Mouse (Mus musculus) embryo, embryonic 10.5 days (tissue): ENCODE measurements at regions not wholly inside any gene's neighbourhood (a gene's known extent, or its start where the extent isn't known, plus 50 kb on each side); places are given as distances from the start of the nearest gene placed in this dataset.
A peak's percentile ranks its signal among the peaks of the same experiment; 100 is the strongest.

Source experiments
- DNase-seq: peaks from one replicate; pipeline ENCODE4 v3.0.0-alpha.2; 2015; ENCODE audit warnings: low spot score

DNA sequence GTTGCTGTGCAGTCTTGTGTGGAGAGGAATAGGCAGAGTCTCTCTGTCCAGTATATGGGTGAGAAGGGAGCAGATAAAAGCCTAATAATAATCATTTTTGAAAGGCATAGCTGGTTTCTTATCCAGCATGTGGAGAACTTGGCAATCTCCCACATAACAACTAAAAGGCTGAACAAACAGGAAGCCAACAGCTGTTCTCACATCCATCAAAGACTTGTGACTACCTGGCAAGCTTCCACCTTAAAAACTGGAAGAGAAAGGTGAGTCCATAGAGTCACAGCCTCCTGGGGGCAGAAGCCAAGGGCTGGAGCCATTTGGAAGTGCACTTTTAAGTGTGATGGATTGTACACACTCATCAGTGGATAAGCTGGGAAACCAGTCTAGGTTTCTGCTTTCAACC, 210.5 kb upstream of the Prok2 start:
- no peak for DNase-seq

GRCm38 (mm10) chr6:99935373-99935772, 209.2 kb upstream of the Prok2 start:
- DNase-seq: no peak

- DNase-seq: no peak
Measured at GRCm38 (mm10) chr6:99934394-99934793, 208.2 kb upstream of the Prok2 start.

GRCm38 (mm10) chr6:99933404-99933803, 207.2 kb upstream of the Prok2 start:
- DNase-seq: no peak

GRCm38 (mm10) chr6:99932923-99933322, 206.7 kb upstream of the Prok2 start:
- no peak for DNase-seq

DNA sequence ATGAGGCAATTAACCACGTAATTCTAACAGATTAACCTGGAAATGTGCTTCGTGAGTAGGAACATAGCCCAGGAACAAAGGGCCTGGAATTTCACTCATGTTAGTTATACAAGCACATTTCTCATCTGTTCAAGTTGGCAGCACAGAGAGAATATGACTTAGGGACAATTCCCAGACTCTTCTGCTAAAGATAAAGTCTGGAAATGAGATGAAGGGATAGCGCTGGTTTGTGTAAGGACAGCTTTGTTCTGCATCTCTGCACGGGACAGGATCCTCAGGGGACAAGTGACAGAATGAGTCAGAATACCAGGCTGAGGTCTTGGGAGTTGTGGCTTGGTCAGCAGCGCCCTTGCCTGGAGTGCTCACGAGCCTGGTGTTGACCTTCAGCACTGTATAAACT, 206.2 kb upstream of the Prok2 start:
- DNase-seq: no peak

DNA sequence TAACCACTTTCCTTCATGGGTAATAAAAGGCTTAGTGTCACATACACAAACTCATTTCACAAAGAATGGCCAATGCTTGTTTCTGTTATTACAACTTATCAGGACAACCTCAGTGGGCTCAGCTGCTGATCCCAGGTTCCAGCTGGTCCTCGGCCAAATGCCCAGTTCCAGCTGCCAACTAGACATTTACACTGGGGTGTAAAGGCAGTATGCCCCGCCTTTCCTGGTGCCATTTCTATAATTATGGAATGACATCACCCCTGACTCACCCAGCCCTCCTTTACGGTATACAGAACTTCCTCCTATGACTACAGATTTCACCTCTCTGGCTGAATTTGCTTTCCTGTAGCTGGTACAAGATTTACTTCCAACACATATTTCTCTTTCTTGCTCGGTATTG, 205.4 kb upstream of the Prok2 start:
- DNase-seq: no peak

DNA sequence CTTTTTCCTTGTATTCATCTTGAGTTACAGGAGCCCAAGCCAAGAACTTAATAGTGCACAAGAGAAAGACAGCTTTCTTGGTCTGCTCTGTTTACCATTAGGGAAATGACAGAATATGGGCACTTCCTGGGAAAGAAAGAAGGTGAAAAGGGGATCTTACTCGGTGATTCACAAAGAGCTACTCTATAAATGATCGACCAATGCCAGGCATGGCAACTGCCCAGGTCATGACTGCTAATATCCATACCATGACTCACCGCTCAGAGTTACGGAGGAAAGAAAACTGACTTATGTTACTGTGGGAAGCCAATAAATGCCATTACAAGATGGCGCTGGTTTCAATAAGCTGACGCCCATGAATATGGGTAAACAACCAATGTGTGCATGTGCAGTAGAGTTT, 204.1 kb upstream of the Prok2 start:
- DNase-seq: no peak

DNA sequence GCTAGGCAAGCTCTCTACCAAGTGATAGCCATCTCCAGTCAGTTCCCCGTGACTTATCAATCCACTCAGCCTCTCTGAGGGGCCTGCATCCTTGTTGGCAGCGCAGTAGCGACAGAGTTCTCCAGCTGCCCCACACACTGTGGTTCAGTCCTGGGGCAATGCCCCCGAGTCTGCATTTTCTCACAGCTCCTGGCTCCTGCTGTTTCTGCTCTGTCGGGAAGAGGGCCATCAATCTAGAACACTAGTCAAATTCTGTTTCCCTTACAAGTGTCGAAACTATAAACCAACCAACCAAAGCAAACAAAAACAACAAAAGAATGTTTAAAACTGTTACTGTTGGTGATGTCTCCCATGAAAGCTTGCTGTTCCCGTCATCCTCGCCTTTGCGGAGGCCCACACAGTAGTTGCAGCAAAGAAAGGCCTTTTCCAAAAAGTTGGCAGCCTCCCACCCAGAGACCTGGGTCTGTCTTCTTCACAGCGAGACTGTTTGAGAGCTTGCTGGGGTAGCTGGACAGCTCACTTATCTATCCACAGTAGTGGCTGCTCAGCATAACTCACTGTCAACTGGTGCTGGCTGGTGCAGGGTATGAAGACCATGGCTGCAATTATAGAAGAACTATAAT, 201.9 kb upstream of the Prok2 start:
- DNase-seq: no peak

- peak; percentile 33 for DNase-seq
Measured at GRCm38 (mm10) chr6:99924181-99924580, 198.0 kb upstream of the Prok2 start.

GRCm38 (mm10) chr6:99921966-99922365, 195.8 kb upstream of the Prok2 start:
- DNase-seq: no peak

- no peak for DNase-seq
Measured at GRCm38 (mm10) chr6:99919816-99920562, 193.8 kb upstream of the Prok2 start.

DNA sequence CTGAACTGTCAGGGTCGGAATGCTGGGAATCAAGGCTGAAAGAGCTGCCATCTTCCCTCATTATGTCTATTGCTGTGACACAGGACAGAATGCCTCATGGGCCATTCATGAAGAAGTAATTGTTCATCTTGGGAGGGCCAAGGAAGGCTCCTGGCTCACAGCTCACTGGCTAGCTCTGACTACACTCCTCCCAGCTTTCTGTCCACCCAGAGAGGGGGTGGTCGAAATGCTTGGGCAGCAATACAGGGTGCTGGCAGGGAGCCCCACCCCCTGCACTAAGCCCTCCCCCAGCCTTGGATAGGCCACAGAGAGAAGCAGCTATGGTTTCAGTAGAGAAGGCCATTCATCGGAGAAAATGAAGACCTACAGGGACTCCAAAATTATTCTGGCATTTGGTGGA, 192.2 kb upstream of the Prok2 start:
- no peak for DNase-seq

GRCm38 (mm10) chr6:99909921-99910320, 183.7 kb upstream of the Prok2 start:
- DNase-seq: no peak

DNA sequence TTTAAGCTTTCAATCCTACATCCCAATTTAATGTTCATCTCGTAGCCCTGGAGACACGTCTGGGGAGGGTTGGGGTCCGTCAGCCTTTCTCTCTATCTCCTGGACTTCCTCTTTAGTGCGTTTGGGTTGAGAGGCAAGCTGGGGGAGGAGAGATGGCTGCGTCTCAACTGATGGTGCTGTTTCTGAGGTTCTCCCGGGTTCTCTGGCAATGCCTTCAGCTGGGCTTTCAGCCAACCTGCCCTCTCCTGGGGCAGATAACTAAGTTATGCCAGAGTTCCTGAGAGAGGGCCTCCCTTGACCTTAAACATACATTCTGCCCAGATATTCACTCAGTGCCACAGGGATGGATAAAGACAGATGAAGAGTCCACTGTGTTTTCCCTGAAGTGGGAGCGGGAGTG, 183.3 kb upstream of the Prok2 start:
- DNase-seq: no peak

GRCm38 (mm10) chr6:99908066-99908465, 181.9 kb upstream of the Prok2 start:
- no peak for DNase-seq

- no peak for DNase-seq
Measured at GRCm38 (mm10) chr6:99905194-99905593, 179.0 kb upstream of the Prok2 start.

- DNase-seq: no peak
Measured at GRCm38 (mm10) chr6:99904607-99905006, 178.4 kb upstream of the Prok2 start.

DNA sequence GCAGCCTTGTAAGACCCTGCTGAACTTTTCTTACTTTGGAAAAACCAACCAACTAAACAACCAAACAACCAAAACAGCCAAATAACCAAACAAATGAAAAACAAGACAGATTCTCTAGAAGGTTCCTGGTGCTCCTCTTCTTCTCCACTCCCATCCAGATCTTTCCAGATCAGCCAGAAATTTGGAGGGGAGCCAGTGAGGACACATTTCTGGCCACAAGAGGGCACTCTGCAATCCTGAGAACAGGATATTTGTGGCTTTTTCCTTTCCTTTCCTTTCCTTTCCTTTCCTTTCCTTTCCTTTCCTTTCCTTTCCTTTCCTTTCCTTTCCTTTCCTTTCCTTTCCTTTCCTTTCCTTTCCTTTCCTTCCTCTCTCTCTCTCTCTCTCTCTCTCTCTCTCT, 177.9 kb upstream of the Prok2 start:
- DNase-seq: peak; percentile 77

DNA sequence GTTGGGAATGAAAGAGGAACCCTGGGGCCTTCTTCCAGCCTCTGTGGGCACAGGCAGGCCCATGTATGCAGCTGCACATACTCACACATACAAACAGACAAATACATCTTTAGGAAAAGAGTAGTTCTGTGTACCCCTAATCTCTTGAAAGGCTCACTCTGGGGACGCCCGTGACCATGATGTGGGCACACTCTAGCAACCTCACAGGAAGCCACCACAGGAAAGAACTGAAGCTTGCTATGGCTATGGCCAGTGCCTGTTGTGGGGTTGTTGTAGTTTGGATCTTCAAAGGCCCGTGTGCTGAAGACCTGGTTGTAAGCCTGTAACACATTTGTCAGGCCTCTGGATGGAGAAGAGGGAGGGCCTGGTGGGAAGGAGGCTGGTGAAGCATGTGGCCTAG, 175.4 kb upstream of the Prok2 start:
- no peak for DNase-seq

GRCm38 (mm10) chr6:99901146-99901545, 175.0 kb upstream of the Prok2 start:
- DNase-seq: no peak

DNA sequence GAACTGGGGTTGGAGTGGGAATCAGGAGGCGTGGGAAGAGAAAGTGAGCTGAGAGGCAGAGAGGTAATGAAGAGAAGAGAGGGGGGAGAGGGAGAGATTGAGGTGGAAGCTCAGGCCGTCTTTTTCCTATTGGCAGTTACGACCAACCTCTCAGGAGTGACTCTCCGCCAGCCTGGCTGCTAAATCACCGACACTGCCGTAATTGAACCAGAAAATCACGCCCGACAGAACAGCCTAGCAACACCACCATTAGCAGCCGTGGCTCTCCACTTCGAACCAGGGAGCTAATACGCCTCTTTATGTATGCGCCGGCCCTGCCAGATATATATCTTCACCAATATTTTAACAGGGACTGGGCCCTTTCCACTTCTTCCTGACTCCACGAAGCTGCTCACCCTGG, 173.5 kb upstream of the Prok2 start:
- DNase-seq: no peak

GRCm38 (mm10) chr6:99898077-99898476, 171.9 kb upstream of the Prok2 start:
- DNase-seq: no peak

- no peak for DNase-seq
Measured at GRCm38 (mm10) chr6:99895558-99895957, 169.4 kb upstream of the Prok2 start.
